Mouse (Mus musculus): ENCODE measurements around the gene Heyl. TPM values are rescaled to one million over a fixed set of nuclear protein-coding genes. Genes with fewer than 3 reads are reported as not detected.
"Not testable (repeated sequence)": the region's sequence is repeated elsewhere in the genome, so short reads cannot be mapped to it uniquely, and the experiment has no call there.

Heyl gene
- polyA plus RNA-seq, 1 experiment from 2014 or later, result 2.3 TPM

DNA sequence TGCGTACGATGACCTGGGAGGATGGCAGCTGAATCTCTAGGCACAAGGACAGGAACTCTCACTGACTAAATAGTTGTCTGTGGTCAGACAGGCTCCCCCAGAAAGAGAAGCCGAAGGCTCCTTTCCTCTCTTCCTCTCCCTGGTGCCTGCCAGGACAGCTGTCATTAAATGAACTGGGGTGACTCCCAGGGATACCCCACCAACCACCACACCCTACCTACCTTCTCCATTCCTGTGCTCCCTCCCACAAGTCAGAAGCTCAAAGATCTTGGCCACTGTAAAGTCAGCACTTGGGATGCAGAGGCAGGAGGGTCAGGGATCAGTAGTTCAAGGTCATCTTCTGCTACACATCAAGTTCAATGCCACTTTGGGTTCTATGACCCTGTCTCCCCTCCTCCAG lies 515 bp upstream of the Heyl start:
- no peak for DNase-seq (ENCODE audit: low spot score)

DNA sequence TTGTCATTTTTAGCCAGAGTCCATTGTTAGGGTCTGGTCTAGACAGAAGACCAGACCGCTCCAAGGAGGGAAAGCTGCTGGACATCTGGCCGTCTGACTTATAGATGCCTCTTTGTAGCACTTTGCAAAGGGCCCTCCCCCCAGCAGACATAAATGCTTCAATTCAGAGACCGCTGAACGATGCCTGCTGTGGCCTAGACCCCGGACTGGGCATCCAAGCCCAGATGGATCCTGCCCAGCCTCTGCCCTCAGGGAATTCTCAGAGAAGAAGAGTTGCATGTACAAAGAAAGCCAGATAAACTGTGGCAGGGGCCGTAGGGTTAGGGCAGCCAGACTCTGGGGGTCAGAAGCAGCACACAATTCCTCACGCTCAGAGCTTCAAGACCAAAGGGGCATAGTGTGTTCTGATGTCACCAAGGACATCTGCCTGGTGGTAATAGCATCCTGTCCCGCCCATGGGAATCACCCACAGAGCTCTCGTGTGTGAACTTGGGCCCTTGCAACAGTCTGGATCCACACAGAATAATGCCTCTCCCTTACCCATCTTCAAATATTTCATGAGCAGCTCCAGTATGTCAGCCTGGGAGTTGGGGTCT lies 2.6 kb downstream of the Heyl start:
- DNase-seq (ENCODE audit: low spot score), result no peak

DNA sequence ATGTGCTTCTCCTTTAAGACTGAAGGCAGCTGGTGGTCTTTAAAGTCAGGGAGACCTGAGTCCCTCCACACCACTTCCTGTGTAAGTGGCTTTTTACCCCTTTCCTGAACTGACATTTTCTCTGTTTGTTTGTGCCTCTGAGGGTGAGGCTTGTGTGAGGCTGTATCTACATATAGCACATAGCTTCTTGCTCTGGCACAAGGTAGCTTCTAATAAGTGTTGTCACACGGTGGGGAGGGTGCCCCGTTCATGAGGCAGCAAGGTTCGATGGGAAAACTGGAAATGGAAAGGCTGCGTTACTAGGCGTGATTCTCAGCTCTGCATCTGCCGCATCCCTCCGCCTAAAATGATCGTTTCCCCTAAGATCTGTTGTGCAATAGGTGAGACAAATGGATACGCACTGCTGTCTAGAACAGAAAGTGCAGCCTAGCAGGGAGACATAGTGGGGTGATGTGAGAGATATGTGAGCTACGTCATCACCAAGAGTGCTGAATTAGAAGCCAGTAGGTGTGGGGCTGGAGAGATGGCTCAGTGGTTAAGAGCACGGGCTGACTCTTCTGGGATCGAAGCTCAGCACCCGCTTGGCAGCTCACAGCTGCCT lies 3.2 kb downstream of the Heyl start:
- peak; percentile 56 for DNase-seq (ENCODE audit: low spot score)

DNA sequence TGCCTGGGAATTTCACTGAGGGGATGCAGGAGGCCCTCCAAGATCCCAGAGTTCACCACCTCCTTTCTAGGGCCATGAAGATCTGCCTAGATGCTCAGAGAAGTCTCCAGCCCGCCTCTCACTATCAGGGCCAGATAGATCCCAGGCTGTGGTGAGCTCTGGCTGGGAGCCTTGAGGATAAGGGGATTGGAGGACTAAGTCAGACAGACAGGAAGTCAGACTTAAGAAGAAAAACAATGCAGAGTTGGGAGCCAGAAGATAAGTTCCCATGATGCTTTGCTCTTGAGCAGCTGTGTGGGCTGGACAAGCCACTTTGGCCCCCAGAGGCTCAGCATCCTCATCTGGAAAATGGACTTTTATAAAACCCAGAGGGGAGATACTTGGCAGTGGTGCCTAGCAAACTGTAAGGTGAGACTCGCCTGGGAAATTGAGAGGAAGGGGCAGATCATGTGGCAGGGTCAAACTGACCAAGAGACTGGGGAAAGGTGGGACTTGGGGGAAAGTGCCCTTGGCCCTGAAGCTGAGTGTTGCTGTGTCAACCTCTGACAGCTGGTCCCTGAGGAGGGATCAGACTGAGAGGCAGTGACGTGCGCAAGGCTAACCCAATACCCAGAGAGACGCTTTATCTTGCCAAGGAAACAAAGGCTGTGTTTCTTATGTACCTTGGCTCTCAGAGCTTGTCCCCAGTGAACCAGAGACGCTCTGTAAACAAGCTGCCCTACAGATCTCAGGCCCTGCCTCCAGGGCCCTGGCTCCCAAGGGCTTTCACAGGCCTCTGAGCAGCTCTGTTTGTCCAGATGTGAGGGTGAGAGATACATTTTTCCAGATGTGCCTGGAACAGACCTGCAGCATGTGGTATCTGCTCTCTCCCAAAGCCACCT lies 4.3 kb downstream of the Heyl start:
- peak; percentile 23 for DNase-seq (ENCODE audit: low spot score)

DNA sequence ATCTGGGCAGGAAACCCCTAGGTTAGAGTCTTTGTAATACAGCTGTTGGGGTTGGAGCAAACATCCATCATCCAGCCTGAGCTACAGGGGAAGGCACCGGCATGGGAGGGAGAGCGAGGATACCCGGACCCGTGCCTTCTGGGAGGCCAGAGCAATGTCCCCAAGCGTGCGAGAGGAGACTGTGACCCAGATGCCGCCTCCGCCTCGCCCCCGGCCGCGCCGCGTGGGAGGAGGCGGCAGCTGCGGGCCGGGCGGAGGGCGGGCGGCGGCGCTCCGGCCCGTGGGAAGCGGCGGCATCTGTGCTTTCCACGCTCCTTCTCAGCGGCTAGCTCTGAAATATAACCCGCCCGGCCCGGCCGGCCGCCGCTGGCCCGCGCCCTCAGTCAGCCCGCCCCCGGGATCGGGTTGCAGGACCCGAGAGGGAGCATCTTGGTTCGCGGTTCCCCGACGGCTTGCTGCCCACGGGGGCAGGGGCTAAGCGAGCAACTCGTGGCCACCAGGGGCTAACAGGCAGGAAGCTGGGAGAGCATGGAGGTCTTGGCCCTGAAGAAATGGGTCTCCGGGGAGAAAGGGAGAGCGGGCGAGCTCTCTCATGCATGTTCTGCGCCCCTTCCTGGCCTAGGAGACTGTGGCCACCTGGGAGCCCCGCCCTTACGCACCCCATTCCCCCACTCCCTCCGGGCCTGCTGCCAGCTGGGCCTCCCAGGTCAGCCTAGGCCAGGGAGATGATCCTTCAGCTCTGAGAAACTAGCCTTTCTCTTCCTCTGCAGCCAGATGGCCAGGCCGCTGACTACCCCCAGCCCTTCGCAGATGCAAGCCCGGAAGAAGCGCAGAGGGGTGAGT lies 6.2 kb downstream of the Heyl start:
- peak; percentile 36 for DNase-seq (ENCODE audit: low spot score)

DNA sequence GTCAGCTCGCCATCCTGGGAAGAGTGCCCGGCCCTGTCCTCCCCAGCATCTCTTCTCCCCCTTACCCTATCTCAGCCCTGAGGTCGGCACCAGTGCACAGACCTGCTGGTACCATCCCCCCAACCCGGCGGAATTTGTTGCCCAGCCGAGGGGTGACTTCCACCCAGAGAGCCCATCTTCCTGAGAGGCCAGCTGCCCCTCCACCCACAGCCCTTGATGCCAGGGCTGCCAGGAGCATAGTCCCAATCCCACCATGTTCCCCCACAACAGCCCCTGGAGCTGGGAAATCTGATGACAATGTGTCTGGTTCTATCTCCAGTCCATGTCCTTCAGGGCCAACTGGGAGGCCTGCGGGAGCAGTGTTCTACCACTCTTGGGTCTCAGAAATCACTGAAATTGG lies 12.9 kb downstream of the Heyl start:
- DNase-seq (ENCODE audit: low spot score), result no peak

DNA sequence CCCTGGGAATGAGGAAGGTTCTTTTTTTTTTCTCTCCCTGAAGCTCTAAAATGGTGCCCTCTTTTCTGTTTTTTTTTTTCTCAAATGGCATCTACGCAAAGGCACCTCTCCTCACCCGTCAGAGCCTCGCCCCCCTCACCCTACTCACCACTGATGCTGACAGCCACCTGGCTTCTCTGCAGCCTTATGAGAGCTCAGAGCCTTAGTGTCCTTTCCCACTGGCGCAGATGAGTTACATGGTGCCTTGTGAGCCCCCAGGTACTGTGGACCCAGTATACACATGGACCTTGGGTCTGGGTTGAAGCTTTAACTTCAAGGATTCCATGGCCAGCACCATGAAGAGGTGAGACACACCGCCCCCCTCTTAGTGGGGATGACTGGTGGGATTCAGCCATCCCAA lies 13.3 kb downstream of the Heyl start:
- DNase-seq (ENCODE audit: low spot score), result no peak

DNA sequence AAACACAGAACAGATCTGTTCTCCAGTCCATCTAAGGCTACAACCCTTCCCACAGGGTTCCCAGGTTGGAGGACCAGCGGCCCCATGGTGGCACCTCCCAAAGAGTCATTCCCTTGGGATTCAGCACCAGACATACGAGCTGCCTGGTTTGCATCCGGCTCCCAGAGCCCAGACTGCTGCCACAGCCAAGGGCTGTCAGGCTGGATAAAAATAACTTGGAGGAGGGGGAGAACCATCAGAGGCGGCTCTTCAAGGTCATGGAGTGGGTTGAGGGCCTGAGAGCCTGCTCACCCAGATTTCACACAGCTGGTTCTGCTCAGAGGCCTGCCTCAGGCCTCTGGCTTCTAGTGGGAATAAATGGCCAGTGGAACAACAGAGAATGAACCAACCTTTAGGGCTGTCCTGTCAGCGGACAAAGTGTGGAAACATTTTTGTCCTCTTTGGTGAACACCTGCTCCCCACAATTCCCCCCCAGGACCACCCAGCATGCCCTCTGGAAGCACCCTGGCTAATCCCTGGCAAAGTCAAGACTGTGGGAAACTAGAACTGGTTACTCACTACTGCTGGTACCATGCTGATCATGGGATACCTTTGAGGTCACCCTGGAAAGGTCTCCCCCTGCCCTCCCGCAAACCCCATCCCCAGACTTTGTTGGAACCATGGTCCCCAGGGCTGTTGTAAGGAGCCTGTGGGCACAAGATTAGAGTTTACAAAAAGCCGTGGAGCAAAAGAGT lies 14.0 kb downstream of the Heyl start:
- no peak for DNase-seq (ENCODE audit: low spot score)

DNA sequence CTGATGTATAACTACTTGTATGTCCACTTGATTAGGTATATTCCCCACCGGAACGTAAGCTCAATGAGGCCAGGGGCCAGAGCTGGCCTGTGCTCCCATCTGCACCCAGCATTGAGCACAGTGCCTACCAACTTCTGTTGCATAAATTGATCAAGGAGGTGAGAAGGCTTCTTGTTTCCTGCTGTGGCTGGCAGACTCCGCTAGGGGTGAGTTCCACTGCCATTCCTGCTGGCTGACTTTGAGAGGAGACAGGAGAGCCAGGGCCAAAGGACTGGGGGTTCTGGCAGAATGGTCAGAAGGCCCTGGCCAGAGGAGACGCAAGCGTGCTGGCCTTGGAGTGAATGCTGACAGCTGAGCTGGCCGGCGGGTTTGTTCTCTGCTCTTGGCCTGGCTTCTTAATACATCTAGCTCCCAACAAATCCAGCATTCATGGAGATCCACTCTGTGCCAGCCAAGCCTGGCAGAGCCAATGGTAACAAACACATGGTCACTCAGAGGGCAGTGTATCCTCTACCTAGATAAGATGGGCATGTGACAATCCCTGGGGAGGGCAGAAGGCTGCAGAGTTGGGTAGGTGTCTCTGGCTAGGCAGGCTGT lies 15.7 kb downstream of the Heyl start:
- DNase-seq (ENCODE audit: low spot score), result no peak

DNA sequence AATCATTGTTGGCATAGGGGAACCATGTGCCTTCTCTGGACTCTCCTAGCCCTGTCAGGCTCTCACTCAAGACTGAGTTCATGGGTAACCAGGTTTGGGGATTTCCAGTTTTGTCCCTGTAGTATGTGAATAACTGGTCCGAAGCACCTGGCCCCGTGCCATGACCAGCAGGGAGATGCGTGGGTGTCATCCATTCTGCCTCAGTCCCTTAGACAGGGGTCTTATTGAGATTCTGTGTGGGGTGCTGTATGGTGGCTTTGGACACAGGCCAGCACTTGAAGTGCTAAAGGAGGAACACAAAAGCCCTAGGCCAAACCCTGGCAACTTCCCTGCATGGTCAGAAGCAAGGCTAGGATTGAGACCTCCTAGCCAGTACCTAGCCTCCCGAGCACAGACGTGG lies 18.9 kb downstream of the Heyl start:
- no peak for DNase-seq (ENCODE audit: low spot score)

DNA sequence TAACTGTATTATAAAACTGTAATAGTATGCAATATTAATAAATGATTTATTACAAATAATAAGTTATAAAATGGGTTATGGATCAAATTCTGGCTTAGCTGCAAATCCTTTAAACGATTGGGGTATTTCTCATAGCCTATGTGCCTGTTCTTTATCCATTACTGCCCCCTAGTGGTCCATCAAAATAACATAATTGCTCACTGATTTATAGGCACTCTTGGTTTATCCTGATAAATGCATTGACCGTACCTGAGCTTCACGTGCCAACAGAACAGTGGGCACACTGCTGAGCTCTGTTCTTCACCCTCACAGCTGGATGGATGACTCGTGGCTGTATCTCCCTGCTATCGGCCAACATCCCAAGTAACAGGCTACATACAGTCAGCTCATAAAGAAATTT lies 21.3 kb downstream of the Heyl start:
- DNase-seq (ENCODE audit: low spot score), result peak; percentile 71

DNA sequence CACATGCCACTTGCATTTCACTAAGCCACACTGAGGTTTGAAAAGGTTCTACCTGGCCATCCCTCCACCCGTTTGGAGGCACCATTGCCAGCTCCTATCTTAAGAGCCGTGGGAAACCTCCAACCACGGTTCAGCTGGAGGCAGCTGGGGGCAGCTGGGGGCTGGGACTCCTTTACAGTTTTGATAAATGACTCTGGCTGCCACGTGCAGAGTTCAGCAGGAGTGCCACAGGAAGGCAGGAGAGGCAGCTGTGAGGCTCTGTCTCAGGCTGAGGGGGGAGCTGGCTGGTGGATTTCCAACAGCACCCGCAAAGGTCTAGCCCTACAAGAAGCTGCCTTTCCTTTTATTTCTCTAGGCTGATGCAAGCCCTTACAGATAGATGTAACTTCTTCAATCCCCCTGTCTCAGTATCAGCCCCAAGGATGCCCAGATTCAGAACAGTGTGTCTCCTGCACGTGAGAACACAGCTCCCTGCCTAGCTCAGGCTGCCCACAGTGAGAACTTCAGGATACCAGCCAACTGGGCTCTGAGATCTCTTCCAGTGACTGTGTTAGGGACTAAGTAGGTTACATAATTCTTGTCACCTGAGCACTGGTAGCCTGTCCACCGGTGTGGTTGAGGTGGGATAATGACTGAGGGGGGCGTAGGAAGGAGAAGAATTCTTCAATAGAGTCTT lies 26.9 kb downstream of the Heyl start:
- DNase-seq (ENCODE audit: low spot score), result peak; percentile 41

DNA sequence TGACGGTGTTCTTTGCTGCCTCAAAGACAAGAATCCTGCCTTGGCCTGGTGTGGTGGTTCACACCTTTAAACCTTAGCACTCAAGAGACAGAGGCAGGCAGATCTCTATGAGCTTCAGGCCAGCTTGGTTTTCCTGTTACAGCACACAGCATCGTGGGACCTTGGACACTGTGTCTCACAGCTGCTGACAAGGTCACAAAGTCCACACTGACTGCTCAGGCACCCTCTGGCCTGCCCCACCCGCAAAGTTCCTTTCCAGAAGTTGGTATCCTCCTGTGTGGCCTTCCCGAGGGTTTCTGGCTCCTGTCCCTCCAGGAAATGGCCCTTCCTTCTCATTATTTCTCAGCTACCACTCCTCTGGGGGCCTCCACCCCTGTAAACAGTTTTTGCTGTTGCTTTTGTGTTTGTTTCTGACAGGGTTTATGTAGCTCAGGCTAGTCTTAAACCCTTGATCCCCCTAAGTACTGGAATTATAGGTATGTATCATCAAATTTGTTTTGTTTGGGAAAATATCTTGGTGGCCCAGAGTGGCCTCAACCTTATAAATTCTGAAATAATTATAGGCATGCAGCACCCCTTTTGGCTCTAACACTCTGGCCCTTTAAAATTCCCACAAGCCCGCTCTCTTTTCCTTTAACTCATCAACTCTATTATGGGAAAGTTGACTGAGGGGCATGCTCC lies 28.5 kb downstream of the Heyl start, which contains the start of gene Pabpc4:
TSS of gene Pabpc4 (plus strand) at position 631 of the 681 bp plus-strand sequence.
- DNase-seq (ENCODE audit: low spot score), result no peak

DNA sequence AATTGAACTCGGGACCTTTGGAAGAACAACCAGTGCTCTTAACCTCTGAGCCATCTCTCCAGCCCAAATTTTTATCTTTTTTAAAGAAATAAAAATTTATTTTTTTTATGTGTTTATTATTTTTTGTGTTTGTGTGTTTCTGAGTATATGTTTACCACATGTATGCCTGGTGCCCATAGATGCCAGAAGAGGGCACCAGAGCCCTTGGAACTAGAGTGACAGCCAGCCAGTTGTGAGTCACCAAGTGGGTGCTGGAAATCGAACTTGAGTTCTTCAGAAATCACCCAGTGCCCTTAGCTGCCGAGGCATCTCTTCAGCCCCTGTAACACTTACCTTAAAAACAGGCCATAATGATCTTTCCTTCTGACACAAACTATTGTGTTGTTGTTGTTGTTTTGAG lies 37.7 kb downstream of the Heyl start:
- DNase-seq (ENCODE audit: low spot score), result no peak

DNA sequence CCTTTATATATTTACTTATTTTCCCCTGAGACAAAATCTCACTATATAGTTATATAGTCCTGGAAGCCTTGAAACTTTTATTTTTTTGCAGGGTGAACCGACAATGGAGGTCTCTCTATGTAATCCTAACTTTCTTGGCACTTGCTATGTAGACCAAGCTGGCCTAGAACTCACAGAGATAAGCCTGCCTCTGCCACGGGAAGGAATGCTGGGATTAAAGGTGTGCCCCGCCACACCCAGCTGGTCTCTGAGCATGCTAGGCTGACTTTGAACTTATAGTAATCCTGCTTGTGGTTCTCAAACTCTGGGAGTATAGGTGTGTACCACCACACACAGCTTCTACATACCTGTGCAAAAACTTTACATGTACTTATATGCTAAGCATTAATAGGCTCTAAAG lies 46.8 kb downstream of the Heyl start:
- no peak for DNase-seq (ENCODE audit: low spot score)

DNA sequence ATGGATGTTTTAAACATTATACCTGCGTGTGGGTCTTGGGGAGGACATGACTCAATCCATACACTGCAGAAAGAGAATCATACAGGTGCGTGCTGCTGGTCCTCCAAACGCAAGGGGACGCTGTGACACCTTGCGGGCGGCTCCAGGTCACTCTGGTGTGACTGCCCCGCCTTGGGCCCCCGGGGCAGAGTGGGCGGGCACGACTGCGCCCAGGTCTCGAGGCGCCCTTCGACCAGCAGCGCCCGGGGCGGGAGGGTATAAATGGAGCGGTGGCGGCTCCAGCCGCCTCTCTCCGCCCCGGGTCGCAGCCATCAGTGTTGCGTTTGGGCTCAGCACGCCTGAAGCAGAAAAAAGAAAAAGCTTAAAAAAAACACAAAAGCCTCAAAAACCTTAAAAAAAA lies 49.1 kb downstream of the Heyl start:
- peak; percentile 80 for DNase-seq (ENCODE audit: low spot score)

DNA sequence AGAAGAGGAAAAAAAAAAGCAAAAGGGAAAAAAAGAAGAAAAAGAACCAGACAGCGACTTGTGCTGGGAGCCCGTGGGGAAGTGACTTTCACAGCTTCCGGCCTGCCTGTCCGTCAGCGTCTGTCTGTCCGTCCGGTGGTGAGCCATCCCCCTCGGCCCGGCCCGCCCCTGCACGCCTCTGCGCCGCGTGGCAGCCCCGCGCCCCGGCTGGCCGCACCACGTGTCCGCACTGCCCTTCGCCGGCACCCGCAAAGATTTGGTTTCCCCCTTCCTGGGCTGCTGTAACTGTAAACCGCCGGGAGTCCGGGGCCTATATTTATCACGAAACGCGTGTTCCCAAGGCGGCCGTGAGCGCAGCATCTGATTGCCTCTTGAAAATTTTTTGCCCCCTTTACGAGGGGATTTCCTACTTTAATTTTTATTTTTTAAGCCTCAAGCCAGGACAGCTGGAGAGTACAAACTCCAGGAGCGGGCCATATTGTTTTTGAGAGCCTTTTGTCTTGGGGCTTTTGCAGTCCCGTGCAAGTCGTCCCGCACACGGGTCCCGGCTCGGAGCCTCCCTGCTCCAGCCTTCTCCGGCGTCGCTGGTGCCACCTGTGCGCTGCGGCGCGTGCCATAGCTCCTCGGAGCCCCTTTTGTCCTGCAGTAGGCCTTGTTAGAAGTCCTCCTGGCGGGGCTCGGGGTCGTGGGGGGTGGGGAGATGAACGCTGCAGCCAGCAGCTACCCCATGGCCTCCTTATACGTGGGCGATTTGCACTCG lies 49.7 kb downstream of the Heyl start:
- not testable (repeated sequence) for DNase-seq (ENCODE audit: low spot score)

DNA sequence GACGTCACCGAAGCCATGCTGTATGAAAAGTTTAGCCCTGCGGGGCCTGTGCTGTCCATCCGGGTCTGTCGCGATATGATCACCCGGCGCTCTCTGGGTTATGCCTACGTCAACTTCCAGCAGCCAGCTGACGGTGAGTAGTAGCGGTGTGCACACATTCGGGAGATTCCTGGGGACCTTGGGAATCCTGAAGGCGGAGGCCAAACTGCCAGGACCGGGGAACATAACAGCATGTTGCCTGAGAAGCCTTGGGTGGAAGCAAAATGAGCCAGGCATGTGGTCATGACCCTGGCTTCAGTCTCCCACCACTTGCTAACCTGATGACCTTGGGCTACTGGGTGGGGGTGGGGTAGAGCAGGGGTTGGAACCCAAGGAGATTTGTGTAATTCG lies 50.3 kb downstream of the Heyl start:
- DNase-seq (ENCODE audit: low spot score), result not testable (repeated sequence)

Measured in thymus, postnatal 0 days (tissue).